Mouse (Mus musculus) ES-E14 (cell line): ENCODE measurements around the gene Ppip5k1. TPM values are rescaled to one million over a fixed set of nuclear protein-coding genes. Genes with fewer than 3 reads are reported as not detected.

Source experiments
- DNase-seq: peaks from one replicate; pipeline ENCODE4 v3.0.0-alpha.2; 2013; ENCODE audit warnings: low read depth, low spot score
- H3K27ac ChIP-seq: 2 replicates; pipeline ENCODE4 v1.5.1; 2012; ENCODE audit warnings: low read depth, mild to moderate bottlenecking, low read length, moderate library complexity, mixed read lengths; ENCODE audit not compliant: poor library complexity, insufficient read depth, severe bottlenecking
- H3K36me3 ChIP-seq: 2 replicates; pipeline ENCODE4 v1.6.1; 2012; ENCODE audit warnings: mild to moderate bottlenecking, low read length, moderate library complexity, mixed read lengths; ENCODE audit not compliant: control insufficient read depth, poor library complexity, insufficient read depth, severe bottlenecking
- H3K4me1 ChIP-seq, 2 experiments: fragments of 150-350 bp in 1 of 2; sonication (generic) in 1 of 2; 2 replicates each; pipeline ENCODE4 v1.6.1; 2012; ENCODE audit warnings: low read length in 2 of 2, mild to moderate bottlenecking in 1 of 2, mixed read lengths in 1 of 2; ENCODE audit not compliant: control insufficient read depth in 2 of 2, insufficient read depth in 2 of 2, poor library complexity in 1 of 2
- H3K4me3 ChIP-seq, 2 experiments: fragments of 150-350 bp in 1 of 2; sonication (generic) in 1 of 2; 2 replicates each; pipeline ENCODE4 v1.5.1; 2012; ENCODE audit warnings: low read length in 2 of 2, low read depth in 1 of 2, mild to moderate bottlenecking in 1 of 2, mixed read lengths in 1 of 2; ENCODE audit not compliant: insufficient read depth in 1 of 2, poor library complexity in 1 of 2, severe bottlenecking in 1 of 2
- H3K9ac ChIP-seq: 2 replicates; pipeline ENCODE4 v1.6.1; 2012; ENCODE audit warnings: low read depth, mild to moderate bottlenecking, low read length, mixed read lengths; ENCODE audit not compliant: poor library complexity, insufficient read depth, severe bottlenecking
- H3K9me3 ChIP-seq: fragments of 150-350 bp; sonication (generic); 2 replicates; pipeline ENCODE4 v1.6.1; 2012; ENCODE audit warnings: low read depth, mild to moderate bottlenecking, low read length; ENCODE audit not compliant: control insufficient read depth, insufficient read depth
- CHD2 ChIP-seq: IDR thresholded peaks from 2 replicates; pipeline ENCODE4 v1.6.1; 2014; ENCODE audit warnings: mild to moderate bottlenecking, low read depth, low read length, inconsistent platforms
- HCFC1 ChIP-seq: IDR thresholded peaks from 2 replicates; pipeline ENCODE4 v1.6.1; 2012; ENCODE audit warnings: low read length, inconsistent platforms, borderline replicate concordance; ENCODE audit not compliant: insufficient read depth
- MAFK ChIP-seq: IDR thresholded peaks from 2 replicates; pipeline ENCODE4 v1.6.1; 2014; ENCODE audit warnings: mild to moderate bottlenecking, low read depth, low read length, inconsistent platforms; ENCODE audit not compliant: insufficient read depth
- ZC3H11A ChIP-seq: IDR thresholded peaks from 2 replicates; pipeline ENCODE4 v1.6.1; 2012; ENCODE audit warnings: low read depth, mild to moderate bottlenecking, inconsistent platforms, low read length, borderline replicate concordance
- ZNF384 ChIP-seq: IDR thresholded peaks from 2 replicates; pipeline ENCODE4 v1.6.1; 2012; ENCODE audit warnings: low read depth, low read length, inconsistent platforms
- in situ Hi-C, 2 experiments: fragments of 600-800 bp; cut with MboI; formaldehyde crosslinking; loops; one replicate each; pipeline ENCODE4 v1.15.1; 2025; ENCODE audit warnings: low sequenced_read_pairs in 2 of 2, inconsistent platforms in 1 of 2; ENCODE audit not compliant: unreplicated experiment in 2 of 2
- total RNA-seq: library from RNA; depleted of rRNA; stranded (reverse); fragments of 300-350 nt; gene quantifications from 2 replicates; pipeline ENCODE4 v1.2.3, GENCODE M21; 2012

The Ppip5k1 gene
- total RNA-seq, 1 experiment: 7.6 TPM

DNA sequence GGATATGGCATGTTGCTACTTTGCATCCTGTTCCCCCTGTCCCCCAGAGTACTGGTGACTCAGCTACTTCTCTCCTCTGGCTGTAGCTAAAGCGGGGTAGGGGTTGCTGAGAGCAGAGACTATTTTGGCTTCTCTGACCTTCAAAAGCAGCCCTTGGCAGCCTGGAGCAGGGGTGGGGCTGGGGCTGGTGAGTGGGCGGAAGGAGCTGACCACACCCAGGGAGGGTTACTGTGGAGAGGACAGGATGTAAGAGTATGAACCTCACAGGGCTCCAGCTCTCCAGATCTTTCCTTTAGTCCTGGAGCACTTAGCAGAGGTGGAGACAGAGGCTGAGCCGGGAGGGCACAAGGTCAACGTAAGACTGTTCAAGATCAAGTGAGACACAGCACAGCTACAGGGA is 61.0 kb downstream of the Ppip5k1 start:
- no peak for DNase-seq
- peaks cover 3 to 36% of the 10 kb centered on the region in 2 experiments; a peak in 3 of 4 replicates for H3K4me1 ChIP-seq
- H3K36me3 ChIP-seq: peaks cover 2% of the 10 kb centered on the region; the same call in 1 of the 2 replicates
- H3K27ac ChIP-seq: peak overlapping the region; percentile 20
- no peaks in the 10 kb centered on the region for H3K9me3 ChIP-seq
- H3K4me3 ChIP-seq: peak overlapping the region in 1 of 2 experiments; percentile 61; a peak in 2 of 4 replicates
- no peak for TF ChIP-seq ZNF384
- TF ChIP-seq ZC3H11A: no peak
- TF ChIP-seq MAFK: peak; percentile 72
- TF ChIP-seq CHD2: no peak
- TF ChIP-seq HCFC1: no peak
- in situ Hi-C loops: no loop called here
- no peak overlapping the region for H3K9ac ChIP-seq

- H3K4me1 ChIP-seq: peaks cover 3 to 27% of the 10 kb centered on the region in 2 experiments; a peak in 3 of 4 replicates
- H3K9me3 ChIP-seq: no peaks in the 10 kb centered on the region
- no peak overlapping the region for H3K9ac ChIP-seq
- DNase-seq: no peak
- no peak overlapping the region for H3K4me3 ChIP-seq
- in situ Hi-C loops: no loop called here
- TF ChIP-seq ZC3H11A (no peak), HCFC1 (no peak), ZNF384 (no peak), CHD2 (no peak), MAFK (no peak)
- H3K36me3 ChIP-seq: no peaks in the 10 kb centered on the region
- H3K27ac ChIP-seq: no peak overlapping the region
These were observed 62.7 kb downstream of the Ppip5k1 start for GRCm38 (mm10) chr2:121292316-121293013.

- Histone ChIP-seq H3K36me3 (no peaks in the 10 kb centered on the region), H3K4me1 (peaks cover 0 to 8% of the 10 kb centered on the region in 2 experiments; a peak in 1 of 4 replicates), H3K9me3 (no peaks in the 10 kb centered on the region), H3K4me3 (peak overlapping the region; percentile 58 to 64), H3K9ac (peak overlapping the region; percentile 26), H3K27ac (no peak overlapping the region)
- DNase-seq: no peak
- in situ Hi-C loops: no loop called here
- TF ChIP-seq MAFK: no peak
These were observed 65.3 kb downstream of the Ppip5k1 start for GRCm38 (mm10) chr2:121289730-121290540.

DNA sequence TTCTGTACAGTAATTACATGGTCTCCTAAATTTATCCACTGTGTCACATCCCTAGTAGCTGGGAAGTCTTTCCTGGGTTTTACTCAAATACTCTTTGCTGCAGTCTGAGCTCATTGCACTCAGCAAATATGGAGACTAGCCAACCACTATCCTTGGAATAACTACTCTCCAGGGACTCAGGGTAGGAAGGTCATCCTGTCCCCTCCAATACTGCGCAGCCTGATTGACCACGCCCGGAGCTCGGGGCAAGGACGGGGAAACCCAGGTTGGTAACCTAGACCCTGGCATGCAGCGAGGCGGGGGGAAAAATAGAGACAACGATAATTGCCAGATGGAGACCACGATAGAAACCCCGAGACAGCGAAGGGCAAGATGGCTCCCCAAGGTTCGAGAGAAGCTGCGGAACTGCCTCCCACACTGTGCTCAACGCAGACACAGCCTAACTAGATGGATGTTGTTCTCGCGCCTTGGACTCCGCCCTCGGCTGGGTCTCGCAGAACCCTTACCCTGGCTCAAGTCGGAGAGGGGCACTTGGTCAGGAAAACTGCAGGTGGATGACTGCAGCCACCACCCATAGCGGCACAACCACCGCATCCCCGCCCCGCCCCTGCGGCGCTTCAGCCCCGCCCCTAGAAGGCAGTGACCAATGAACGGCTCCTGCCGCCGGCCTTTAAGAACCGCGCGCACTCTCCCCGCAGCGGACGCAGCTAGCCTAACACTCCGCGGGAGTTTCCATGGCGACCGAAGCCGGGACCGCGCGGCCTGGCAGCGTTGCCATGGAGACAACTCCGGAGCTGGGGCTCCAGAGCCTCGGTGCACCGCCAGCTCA is 66.1 kb downstream of the Ppip5k1 start, which contains the start of gene Map1a:
TSS of gene Map1a (plus strand) at position 700 of the 829 bp plus-strand sequence.
- in situ Hi-C loops: no loop called here
- no peaks in the 10 kb centered on the region for H3K36me3 ChIP-seq
- DNase-seq: peak; percentile 93
- TF ChIP-seq CHD2: no peak
- TF ChIP-seq HCFC1: no peak
- no peak for TF ChIP-seq MAFK
- TF ChIP-seq ZNF384: no peak
- no peak for TF ChIP-seq ZC3H11A
- peak within 1 kb of the TSS; percentile 34; the same call in 1 of the 2 replicates for H3K27ac ChIP-seq
- H3K9ac ChIP-seq: peak within 1 kb of the TSS; percentile 76
- H3K9me3 ChIP-seq: no peaks in the 10 kb centered on the region
- H3K4me1 ChIP-seq: peaks cover 0 to 2% of the 10 kb centered on the region in 2 experiments; a peak in 1 of 4 replicates
- peak within 1 kb of the TSS; percentile 60 to 76 for H3K4me3 ChIP-seq
